Mouse (Mus musculus): ENCODE measurements around the gene Anapc11.

DNA sequence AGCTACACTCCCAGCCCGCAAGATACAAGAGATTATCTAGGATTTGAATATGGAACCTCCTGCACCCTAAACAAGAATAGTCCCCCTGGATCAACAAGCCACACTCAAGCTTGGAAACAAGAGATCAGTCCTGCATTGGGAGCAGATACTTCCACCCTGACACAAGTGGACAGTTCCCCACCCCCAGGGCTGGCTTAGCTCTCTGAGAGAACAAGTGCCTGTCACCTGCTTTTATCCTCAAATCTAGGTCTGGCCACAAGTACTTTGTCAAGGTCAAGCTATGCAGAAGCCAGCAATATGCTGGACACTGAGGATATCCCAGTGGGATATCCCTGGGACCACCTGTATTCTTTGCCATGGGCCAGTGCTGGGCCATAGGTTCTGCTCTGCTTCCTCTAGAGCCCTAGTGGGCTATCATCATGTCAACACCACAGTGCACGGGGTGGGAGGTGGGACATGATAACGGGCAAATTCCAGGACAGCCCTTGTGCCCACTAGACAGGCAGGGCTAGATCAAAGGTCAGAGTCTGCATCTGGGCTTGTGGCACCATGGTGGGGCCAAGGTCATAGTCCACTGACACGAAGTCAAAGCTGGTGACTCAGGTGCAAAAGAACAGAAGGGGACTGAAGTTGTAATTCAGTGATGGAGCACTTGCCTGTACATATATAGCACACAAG is 18.5 kb downstream of the Anapc11 start:
- no peak for TF ChIP-seq CTCF (IDR thresholded peaks at IDR 0.05; ENCODE audit: low read depth, low read length)
- no peak for TF ChIP-seq POLR2A (IDR thresholded peaks at IDR 0.05; ENCODE audit: borderline replicate concordance, low read depth, low read length)
